11 mouse cellular contexts compared by ENCODE assay signal in the genomic region with DNA sequence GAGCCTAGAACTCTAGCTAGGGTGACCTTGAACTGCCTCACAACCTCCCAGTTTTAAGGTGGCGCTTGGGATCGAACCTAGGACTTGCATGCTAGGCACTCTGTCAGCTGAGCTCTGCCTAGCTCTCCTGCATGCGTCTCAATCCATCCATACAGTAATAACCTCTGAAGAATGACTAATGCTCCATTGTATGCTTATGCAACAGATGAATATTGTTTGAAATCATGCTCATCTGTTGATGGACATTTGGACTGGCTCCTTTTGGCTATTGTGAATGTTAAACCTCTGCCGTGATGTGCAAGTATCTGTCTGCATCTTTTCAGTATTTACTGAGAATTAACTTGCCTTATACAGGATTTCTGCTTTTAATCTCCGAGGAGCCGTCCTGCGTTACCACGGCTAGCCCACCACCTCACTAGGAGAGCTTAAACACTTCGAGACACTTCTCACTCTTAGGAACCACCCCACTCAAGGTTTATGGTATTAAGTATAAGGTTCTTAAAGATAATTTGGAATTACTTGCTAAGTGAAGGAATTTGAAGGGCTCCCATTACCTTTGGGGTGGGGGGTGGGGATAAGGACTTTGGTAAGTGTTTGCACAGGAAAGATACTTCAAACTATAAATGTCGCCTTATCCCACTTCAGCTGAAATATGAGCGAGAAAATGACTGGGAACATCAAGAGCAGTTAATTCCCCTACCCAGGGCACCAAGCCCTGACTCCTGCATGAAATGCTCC.
"Had no signal": no experiment of that assay in that cellular context is flagged by ENCODE, and none has a peak within 500 bp of the region (broad histone marks: within the 10 kb centered on the region; RNA-seq: fewer than 3 reads in every experiment).

No protein-coding gene starts in this region.

- H3K27me3 ChIP-seq: limb, embryonic 15.5 days; midbrain, embryonic 13.5 days; neural tube, embryonic 12.5 days had no signal

- H3K4me2 ChIP-seq: limb, embryonic 15.5 days; midbrain, embryonic 13.5 days; neural tube, embryonic 12.5 days had no signal

- DNase-seq: kidney, adult 8-10 months; kidney, postnatal 25 days; spleen, adult 18-20 months; thymus, adult 18-20 months; thymus, postnatal 14 days had no signal

- ATAC-seq: intestine, postnatal 0 days; midbrain, embryonic 13.5 days had no signal

- H3K4me3 ChIP-seq: left cerebral cortex, adult 2 months; limb, embryonic 15.5 days; midbrain, embryonic 13.5 days; neural tube, embryonic 12.5 days had no signal

- H3K9ac ChIP-seq: limb, embryonic 15.5 days; liver, embryonic 14.5 days; midbrain, embryonic 13.5 days; neural tube, embryonic 12.5 days had no signal

- H3K27ac ChIP-seq: left cerebral cortex, adult 2 months; limb, embryonic 15.5 days; liver, embryonic 14.5 days; midbrain, embryonic 13.5 days; neural tube, embryonic 12.5 days had no signal

- H3K9me3 ChIP-seq: limb, embryonic 15.5 days; midbrain, embryonic 13.5 days; neural tube, embryonic 12.5 days had no signal
